Mouse (Mus musculus) midbrain, embryonic 11.5 days (tissue): Measurements from ENCODE around the gene Pa2g4. TPM values are rescaled to one million over a fixed set of nuclear protein-coding genes. Genes with fewer than 3 reads are reported as not detected.

Experiments used
- ATAC-seq: fragments of 200-750 bp; cut with Nextera tagmentation; 2 replicates; pipeline ENCODE4 v1.8.0; 2017; ENCODE audit warnings: moderate TSS enrichment, moderate library complexity; ENCODE audit not compliant: low FRiP score
- DNase-seq: peaks from one replicate; pipeline ENCODE4 v3.0.0; 2015; ENCODE audit warnings: low spot score; ENCODE audit errors: missing footprints
- H3K27ac ChIP-seq: fragments of 300-500 bp; sonication (generic); 2 replicates; pipeline ENCODE4 v1.5.1; 2014; ENCODE audit warnings: low read depth, low read length
- H3K27me3 ChIP-seq: fragments of 300-500 bp; sonication (generic); 2 replicates; pipeline ENCODE4 v1.6.1; 2014; ENCODE audit warnings: mild to moderate bottlenecking, low read length, moderate library complexity, mixed read lengths; ENCODE audit not compliant: control insufficient read depth, insufficient read depth
- H3K36me3 ChIP-seq: fragments of 300-500 bp; sonication (generic); 2 replicates; pipeline ENCODE4 v1.6.1; 2014; ENCODE audit warnings: mild to moderate bottlenecking, low read length, moderate library complexity, mixed read lengths; ENCODE audit not compliant: control insufficient read depth, insufficient read depth
- H3K4me1 ChIP-seq: fragments of 300-500 bp; sonication (generic); 2 replicates; pipeline ENCODE4 v1.6.1; 2014; ENCODE audit warnings: low read length; ENCODE audit not compliant: control insufficient read depth, insufficient read depth
- H3K4me2 ChIP-seq: fragments of 300-500 bp; sonication (generic); 2 replicates; pipeline ENCODE4 v1.6.1; 2014; ENCODE audit warnings: mild to moderate bottlenecking, moderate library complexity
- H3K4me3 ChIP-seq: fragments of 300-500 bp; sonication (generic); 2 replicates; pipeline ENCODE4 v1.5.1; 2014; ENCODE audit warnings: low read depth, low read length
- H3K9ac ChIP-seq: fragments of 300-500 bp; sonication (generic); 2 replicates; pipeline ENCODE4 v1.6.1; 2014; ENCODE audit warnings: low read length
- H3K9me3 ChIP-seq: fragments of 300-500 bp; sonication (generic); 2 replicates; pipeline ENCODE4 v1.6.1; 2016; ENCODE audit warnings: low read length; ENCODE audit not compliant: control insufficient read depth
- WGBS: fragments of 180-500 bp; shearing (Covaris S2); extraction: QIAGEN DNeasy Blood & Tissue Kit; methylation state at CpG from one replicate; pipeline ENCODE4 v1.1.7; 2014; 5-methylcytosine and 5-hydroxymethylcytosine counted together
- polyA plus RNA-seq: library from polyadenylated mRNA; unstranded; fragments of >200 nt; fragmentation: Nextera tagmentation; extraction: Ambion mirVana; gene quantifications from 2 replicates; pipeline ENCODE4 v1.2.1, GENCODE M21; 2014

Gene Pa2g4
- polyA plus RNA-seq, 1 experiment from 2014 or later: 249 TPM

DNA sequence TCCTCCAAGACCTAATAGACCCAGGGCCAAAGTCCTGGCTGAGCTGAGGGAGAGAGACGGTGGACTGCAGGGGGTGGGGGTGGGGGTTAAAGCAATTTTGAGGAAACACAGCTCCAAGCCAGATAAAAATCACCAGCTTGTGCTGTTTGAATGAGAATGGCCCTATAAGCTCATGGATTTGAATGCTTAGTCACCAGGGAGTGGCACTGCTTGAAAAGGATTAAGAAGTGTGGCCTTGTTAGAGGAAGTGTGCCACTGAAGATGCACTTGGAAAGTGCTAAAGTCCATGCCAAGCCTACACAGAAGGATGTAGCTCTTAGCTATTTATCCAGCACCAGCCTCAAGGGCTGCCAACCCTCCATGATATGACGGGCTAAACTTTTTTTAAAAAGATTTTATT, 30.6 kb downstream of the Pa2g4 start:
- H3K4me1 ChIP-seq: no peaks in the 10 kb centered on the region; the same call in none of the 2 replicates
- H3K27ac ChIP-seq: no peak overlapping the region
- H3K4me3 ChIP-seq: no peak overlapping the region
- H3K36me3 ChIP-seq: no peaks in the 10 kb centered on the region
- no peaks in the 10 kb centered on the region for H3K27me3 ChIP-seq
- ATAC-seq (no peak), DNase-seq (no peak)
- 78% methylated on average over 2 of the region's 2 CpGs for WGBS
- H3K4me2 ChIP-seq: no peak overlapping the region
- H3K9ac ChIP-seq: no peak overlapping the region
- H3K9me3 ChIP-seq: no peaks in the 10 kb centered on the region

DNA sequence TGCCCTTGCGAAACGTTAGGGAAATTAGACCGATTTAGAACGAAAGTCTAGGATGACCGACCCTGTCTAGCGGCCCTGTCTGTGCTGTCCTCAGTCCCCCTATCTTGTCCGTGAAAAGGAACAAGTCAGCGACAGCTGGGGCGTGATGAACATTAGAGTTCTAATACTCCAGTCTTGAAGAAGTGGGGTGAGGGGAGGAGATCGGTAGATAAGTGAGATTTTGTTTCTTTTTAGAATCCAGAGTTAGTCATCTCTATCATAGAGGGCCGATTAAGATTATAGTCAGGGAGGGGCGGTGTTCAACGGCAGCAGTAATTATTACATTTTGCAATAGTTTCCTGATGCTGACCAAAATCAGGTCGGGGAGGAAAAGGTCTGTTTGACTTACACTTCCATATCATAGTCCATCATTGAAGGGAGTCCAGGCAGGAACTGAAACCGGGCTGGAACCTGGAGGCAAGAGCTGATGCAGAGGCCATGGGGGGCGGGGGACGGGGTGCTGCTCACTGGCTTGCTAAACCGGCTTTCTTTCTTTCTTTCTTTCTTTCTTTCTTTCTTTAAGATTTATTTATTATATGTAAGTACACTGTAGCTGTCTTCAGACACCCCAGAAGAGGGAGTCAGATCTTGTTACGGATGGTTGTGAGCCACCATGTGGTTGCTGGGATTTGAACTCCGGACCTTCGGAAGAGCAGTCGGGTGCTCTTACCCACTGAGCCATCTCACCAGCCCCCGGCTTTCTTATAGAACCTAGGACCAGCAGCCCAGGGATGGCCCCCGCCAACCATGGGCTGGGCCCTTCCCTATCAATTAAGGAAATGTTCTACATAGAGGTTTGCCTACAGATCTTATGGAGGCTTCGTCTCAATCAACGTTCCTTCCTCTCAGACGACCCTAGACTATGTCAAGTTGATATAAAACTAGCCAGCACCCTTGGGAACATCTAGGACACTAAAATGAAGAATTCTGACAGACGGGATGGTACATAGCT, 39.1 kb downstream of the Pa2g4 start:
- no peaks in the 10 kb centered on the region for H3K9me3 ChIP-seq
- H3K4me2 ChIP-seq: peak overlapping the region; percentile 100
- peak overlapping the region; percentile 72 for H3K4me3 ChIP-seq
- H3K27ac ChIP-seq: no peak overlapping the region
- H3K36me3 ChIP-seq: no peaks in the 10 kb centered on the region
- ATAC-seq: peak; percentile 26; the same call in 1 of the 2 replicates
- WGBS: 33% methylated on average over 28 of the region's 28 CpGs
- H3K4me1 ChIP-seq: 0 out of 2 replicates have a peak, but pooled peaks cover 5% of the 10 kb centered on the region
- H3K9ac ChIP-seq: peak overlapping the region; percentile 68; the same call in 1 of the 2 replicates
- H3K27me3 ChIP-seq: peaks cover 21% of the 10 kb centered on the region
- DNase-seq: peak; percentile 87

DNA sequence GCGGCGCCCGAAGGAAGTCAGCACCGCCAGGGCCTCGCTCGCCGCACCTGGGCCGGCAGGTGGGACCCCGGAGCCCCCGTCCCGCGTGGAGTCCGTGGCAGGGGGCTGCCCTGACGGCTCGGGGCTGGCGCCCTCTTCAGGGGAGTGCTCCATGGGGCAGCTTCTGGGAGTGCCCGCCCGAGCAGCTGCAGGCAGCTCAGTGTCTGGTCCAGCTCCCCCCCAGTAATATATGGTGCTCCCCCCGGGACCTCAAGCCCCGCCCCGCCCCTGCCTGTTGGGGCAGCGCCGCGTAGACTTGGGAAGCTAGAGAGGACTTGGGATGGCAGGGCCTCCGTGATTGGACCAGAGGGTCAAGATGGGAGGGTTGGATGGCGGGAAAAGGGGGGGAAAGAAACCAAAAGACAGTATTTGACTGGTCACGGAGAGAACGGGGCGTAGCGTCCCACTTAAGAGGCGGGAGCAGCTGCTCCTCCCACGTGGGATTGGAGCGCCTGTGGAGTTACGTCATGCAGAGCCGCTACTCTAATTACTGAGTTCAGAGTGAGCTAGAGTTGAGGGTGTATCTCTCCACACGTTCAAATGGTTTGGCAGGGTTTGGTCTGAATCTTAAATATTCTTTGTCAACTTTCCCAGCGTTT, 40.0 kb downstream of the Pa2g4 start, which contains the start of gene Esyt1:
Gene Esyt1, minus strand, starts transcription at position 201 of the 638 bp plus-strand sequence.
- peak within 1 kb of the TSS; percentile 100 for H3K4me2 ChIP-seq
- no peaks in the 10 kb centered on the region for H3K36me3 ChIP-seq
- peak within 1 kb of the TSS; percentile 72 for H3K4me3 ChIP-seq
- H3K27me3 ChIP-seq: peaks cover 21% of the 10 kb centered on the region
- DNase-seq (peak; percentile 98), ATAC-seq (peak; percentile 97)
- under 1% methylated on average over 37 of the region's 37 CpGs for WGBS
- peak within 1 kb of the TSS; percentile 68 for H3K9ac ChIP-seq
- H3K27ac ChIP-seq: peak within 1 kb of the TSS; percentile 14; the same call in 1 of the 2 replicates
- H3K9me3 ChIP-seq: no peaks in the 10 kb centered on the region
- H3K4me1 ChIP-seq: 0 out of 2 replicates have a peak, but pooled peaks cover 5% of the 10 kb centered on the region

DNA sequence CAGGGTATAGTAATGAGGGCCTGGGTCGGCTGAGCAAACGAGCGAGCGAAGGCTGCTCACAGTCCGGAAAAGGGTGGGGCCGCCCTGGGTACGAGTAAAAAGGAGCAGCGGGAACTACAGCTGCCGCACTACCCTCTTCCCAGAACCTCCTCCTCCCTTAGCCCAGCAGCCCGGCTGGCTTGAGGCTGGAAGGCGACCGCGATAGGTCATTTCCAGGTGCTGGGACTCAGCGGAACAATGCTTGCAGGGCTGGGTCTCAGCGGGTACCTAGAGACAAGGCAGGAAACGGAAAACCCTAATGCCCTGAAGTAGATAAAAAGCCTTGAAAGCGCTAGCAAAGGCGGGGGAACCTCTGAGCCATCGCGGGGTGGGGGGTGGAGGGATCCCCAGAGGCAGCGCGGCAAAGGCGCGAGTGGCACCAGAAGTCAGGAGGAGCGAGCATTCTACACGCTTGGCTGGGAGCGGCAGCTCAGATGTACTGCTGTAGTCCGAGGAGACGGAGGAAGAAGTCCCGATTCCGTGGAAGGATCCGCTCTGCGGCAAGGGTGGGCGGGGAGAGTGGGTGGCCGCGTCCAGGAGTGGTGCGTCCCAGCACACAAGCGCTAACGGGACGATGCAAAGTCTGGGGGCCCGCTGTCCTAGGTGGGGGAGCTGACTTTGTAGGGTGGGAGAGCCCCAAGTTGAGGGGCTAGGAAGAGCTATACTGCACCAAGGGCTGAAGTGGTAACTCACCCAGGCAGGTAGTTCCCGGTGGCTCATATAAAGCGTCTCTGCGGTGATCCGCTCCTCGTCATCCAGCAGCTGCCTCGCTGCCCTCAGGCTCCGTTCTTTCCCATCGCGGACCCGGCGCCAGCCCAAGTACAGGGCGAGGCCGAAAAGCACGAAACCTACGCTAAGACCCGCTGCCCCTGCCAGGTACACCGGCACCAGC, 40.8 kb downstream of the Pa2g4 start:
- peak overlapping the region; percentile 100 for H3K4me2 ChIP-seq
- H3K4me3 ChIP-seq: peak overlapping the region; percentile 72
- H3K27ac ChIP-seq: peak overlapping the region; percentile 14; the same call in 1 of the 2 replicates
- ATAC-seq: peak; percentile 14
- H3K4me1 ChIP-seq: 0 out of 2 replicates have a peak, but pooled peaks cover 5% of the 10 kb centered on the region
- peak overlapping the region; percentile 68 for H3K9ac ChIP-seq
- WGBS: under 1% methylated on average over 58 of the region's 58 CpGs
- H3K36me3 ChIP-seq: no peaks in the 10 kb centered on the region
- H3K9me3 ChIP-seq: no peaks in the 10 kb centered on the region
- DNase-seq: no peak
- peaks cover 21% of the 10 kb centered on the region for H3K27me3 ChIP-seq

DNA sequence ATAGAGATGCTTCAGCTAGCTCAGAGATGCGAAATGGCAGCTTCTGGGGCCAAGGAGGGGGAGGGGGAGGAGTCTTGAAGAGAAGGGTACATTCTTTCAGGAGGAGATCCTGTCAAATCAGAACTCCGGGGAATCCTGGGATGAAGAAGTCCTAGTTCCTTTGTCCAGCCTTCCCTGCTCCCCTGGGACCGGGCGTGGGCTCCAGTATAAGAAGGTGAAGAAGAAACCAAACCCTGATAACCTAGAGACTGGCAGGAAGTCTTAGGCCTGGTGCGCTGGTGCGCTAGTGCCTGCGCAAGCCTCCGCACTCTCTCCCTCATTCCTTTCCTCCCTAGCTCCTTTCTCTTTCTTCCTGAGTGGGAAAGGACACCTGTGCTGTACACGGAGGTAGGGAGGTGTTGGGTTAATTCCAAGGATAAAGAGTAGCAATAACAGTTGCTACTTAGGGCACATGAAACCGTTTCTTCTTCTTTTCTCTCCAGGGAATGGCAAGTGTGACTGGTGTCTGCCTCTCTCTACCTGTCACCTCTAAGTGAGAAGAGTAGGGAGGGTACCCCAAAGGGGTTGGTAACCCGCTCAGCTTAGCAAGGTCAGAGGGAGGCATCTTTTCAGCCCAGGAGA, 41.6 kb downstream of the Pa2g4 start:
- DNase-seq (peak; percentile 91), ATAC-seq (no peak)
- no peaks in the 10 kb centered on the region; the same call in 1 of the 2 replicates for H3K36me3 ChIP-seq
- H3K27me3 ChIP-seq: peaks cover 21% of the 10 kb centered on the region
- H3K9ac ChIP-seq: peak overlapping the region; percentile 68
- no peak overlapping the region for H3K27ac ChIP-seq
- H3K4me3 ChIP-seq: peak overlapping the region; percentile 72
- 0 out of 2 replicates have a peak, but pooled peaks cover 5% of the 10 kb centered on the region for H3K4me1 ChIP-seq
- peak overlapping the region; percentile 100 for H3K4me2 ChIP-seq
- WGBS: 5% methylated on average over 11 of the region's 11 CpGs
- H3K9me3 ChIP-seq: no peaks in the 10 kb centered on the region

DNA sequence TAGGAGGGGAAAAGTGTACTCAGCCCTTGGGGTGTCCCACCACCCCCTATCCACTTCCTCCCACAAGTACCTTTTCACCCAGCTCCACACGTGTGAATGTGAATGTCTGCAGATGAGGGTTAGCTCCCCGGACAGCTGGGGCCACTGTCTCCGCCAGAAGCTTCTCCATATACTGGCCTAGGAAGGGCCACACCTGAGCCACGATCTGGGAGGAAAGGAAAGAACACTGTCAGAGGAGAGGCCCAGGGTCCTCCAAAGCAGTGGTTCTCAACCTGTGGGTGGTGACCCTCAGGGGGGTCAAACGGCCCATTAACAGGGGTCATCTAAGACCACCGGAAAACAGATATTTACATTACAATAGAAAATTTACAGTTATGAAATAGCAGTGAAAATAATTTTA, 43.4 kb downstream of the Pa2g4 start:
- H3K4me1 ChIP-seq: 0 out of 2 replicates have a peak, but pooled peaks cover 5% of the 10 kb centered on the region
- no peaks in the 10 kb centered on the region; the same call in 1 of the 2 replicates for H3K36me3 ChIP-seq
- no peak overlapping the region for H3K4me2 ChIP-seq
- no peaks in the 10 kb centered on the region for H3K9me3 ChIP-seq
- no peak for ATAC-seq
- no peak overlapping the region for H3K27ac ChIP-seq
- no peak overlapping the region for H3K9ac ChIP-seq
- 82% methylated on average over 6 of the region's 6 CpGs for WGBS
- H3K27me3 ChIP-seq: peaks cover 23% of the 10 kb centered on the region
- no peak overlapping the region for H3K4me3 ChIP-seq
- DNase-seq: no peak

DNA sequence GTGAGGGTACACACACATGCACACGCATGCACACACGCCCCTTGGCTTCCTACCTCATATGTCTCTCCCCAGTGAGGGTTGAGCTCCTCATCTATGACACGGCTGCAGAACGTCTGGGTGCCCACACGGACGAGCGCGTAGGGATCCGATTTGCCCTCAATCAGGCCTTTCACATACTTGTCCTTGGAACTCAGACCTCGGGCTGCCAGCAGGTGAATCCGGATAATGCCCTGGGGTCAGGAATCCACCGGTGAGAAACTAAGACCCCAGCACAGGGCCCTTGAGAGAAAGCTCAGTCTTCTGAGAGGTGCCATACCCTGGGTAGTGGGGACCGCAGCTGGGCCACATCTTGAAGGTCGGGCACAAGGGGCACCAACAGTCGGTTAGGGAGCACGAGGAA, 45.2 kb downstream of the Pa2g4 start:
- H3K4me3 ChIP-seq: no peak overlapping the region
- no peaks in the 10 kb centered on the region for H3K9me3 ChIP-seq
- 0 out of 2 replicates have a peak, but pooled peaks cover 5% of the 10 kb centered on the region for H3K4me1 ChIP-seq
- peaks cover 39% of the 10 kb centered on the region for H3K27me3 ChIP-seq
- no peak overlapping the region for H3K27ac ChIP-seq
- no peak overlapping the region for H3K9ac ChIP-seq
- 85% methylated on average over 16 of the region's 16 CpGs for WGBS
- ATAC-seq (no peak), DNase-seq (no peak)
- H3K36me3 ChIP-seq: no peaks in the 10 kb centered on the region; the same call in 1 of the 2 replicates
- no peak overlapping the region for H3K4me2 ChIP-seq

DNA sequence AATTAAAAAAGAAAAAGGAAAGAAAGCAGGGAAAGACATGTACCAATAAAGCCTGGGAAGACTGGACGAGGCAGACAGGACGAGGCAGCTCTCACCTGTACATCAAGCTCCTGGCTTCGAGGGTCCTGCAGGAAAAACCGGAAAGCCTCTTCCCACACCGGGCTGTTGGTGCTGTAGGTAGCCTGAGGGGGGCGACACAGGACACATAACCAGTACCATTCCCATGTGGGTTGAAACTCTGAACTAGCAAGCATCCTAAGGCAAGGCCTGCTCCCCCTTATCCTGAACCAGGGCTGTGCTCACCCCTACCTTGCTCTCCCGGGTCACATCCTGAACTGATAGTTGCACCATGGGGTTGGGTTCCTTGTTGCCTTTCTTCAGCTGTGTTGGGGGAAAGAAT, 47.0 kb downstream of the Pa2g4 start:
- no peak overlapping the region for H3K27ac ChIP-seq
- H3K9ac ChIP-seq: no peak overlapping the region
- no peak overlapping the region for H3K4me2 ChIP-seq
- H3K4me3 ChIP-seq: no peak overlapping the region
- H3K36me3 ChIP-seq: no peaks in the 10 kb centered on the region; the same call in 1 of the 2 replicates
- ATAC-seq (no peak), DNase-seq (no peak)
- peaks cover 30% of the 10 kb centered on the region for H3K27me3 ChIP-seq
- 70% methylated on average over 7 of the region's 7 CpGs for WGBS
- no peaks in the 10 kb centered on the region for H3K9me3 ChIP-seq
- H3K4me1 ChIP-seq: no peaks in the 10 kb centered on the region
